Mouse (Mus musculus): ENCODE data around the gene Celsr2.
A peak's percentile ranks its signal among the peaks of the same experiment; 100 is the strongest.

The Celsr2 gene

DNA sequence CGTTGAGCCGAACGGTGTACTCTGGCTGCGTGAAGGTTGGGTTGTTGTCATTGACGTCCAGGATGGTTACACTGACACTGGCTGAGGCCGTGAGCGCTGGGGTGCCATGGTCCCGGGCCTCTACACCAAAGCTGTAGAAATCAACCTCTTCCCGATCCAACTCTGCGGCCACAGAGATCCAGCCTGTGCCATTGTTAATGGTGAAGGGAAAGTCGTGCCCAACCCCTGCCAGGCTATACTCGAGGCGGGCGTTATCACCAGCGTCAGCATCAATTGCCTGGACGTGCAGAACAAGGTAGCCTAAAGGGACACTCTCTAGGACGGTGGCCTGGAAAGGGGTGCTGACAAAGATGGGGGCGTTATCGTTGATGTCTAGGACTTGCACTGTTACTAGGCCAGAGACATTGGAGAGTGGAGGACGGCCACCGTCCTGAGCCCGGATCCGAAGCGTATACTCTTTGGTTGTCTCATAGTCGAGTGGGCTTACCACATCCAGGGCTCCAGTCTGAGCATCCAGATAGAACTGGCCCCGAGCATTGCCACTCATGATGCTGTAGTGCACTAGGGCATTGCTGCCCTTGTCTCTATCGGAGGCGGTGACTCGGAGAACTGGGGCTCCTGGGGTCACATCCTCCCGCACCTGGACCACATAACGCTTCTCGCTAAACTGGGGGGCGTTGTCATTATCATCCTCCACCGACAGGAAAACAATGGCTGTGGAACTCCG, 1.6 kb downstream of the Celsr2 start:
- DNase-seq (ENCODE audit: low read depth, low spot score), result no peak

DNA sequence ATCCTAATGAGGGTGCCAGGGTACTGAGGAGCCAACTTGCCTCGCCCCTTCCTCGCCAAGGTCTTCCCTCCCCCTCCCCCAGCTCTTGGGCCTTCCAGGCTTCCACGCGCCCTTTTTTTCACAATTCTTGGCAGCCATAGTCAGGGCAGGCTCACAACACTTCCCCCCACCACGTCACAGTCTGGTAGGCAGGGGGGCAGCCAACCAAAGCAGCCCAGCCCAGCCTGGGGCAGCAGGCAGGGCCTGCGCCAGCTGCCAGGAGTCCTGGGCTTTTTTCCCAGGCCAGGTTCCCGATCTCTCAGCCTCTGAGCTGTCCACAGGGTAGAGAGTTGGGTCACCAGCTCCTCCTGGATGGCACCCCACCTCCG, 3.6 kb downstream of the Celsr2 start:
- DNase-seq (ENCODE audit: low read depth, low spot score), result no peak

DNA sequence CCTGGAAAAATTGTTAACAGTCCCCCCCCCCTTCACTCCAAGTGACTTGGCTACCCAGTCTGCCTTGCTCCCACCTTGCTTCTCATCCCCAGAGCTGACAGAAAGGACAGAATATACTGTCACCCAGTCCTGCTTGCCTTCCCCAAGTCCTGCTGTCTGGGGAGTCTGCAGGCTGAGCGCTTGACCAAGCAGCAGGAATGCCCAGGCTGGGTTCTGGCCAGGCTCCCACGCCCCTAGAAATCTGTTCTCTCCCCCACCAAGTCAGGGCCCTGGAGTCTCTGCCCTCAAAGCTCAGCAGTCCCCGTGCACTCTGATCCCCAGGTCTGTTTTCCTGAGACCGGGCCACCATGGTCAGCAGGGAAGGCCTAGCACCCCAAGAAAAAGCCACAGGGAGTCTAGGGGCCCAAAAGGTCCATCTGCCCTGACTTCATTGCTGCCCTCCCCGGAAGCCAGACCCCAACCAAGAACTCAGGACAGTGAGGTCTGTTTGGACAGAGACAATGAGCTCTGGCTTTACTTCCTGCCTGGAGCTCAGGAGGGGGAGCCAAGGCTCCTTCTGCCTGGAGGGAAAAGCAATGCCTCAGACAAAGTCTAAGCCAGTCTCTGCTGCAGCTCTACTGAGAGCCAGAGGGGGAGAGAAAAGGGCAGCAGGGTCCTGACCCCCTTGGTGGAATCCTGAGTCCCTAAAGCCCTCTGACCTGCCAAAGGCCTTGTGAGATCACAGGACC, 4.2 kb downstream of the Celsr2 start:
- DNase-seq (ENCODE audit: low read depth, low spot score), result no peak

DNA sequence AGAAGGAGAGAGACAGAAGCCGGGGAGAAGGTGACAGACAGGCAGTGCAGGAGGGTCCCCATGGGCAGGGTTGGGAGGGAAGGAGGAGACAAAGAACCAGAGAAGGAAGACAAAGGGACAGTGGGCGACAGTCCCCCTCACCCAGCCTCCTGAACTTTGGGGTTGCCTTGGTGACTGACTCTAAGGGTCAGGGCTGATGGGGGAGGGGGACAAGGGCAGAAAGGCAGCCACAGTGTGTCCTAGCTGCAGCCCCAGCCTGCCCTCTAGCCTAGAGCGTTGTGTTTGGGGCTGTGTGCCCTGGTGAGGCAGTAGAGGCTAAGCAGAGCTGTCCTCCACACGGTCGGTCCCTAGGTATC, 5.0 kb downstream of the Celsr2 start:
- peak; percentile 71 for DNase-seq (ENCODE audit: low read depth, low spot score)

DNA sequence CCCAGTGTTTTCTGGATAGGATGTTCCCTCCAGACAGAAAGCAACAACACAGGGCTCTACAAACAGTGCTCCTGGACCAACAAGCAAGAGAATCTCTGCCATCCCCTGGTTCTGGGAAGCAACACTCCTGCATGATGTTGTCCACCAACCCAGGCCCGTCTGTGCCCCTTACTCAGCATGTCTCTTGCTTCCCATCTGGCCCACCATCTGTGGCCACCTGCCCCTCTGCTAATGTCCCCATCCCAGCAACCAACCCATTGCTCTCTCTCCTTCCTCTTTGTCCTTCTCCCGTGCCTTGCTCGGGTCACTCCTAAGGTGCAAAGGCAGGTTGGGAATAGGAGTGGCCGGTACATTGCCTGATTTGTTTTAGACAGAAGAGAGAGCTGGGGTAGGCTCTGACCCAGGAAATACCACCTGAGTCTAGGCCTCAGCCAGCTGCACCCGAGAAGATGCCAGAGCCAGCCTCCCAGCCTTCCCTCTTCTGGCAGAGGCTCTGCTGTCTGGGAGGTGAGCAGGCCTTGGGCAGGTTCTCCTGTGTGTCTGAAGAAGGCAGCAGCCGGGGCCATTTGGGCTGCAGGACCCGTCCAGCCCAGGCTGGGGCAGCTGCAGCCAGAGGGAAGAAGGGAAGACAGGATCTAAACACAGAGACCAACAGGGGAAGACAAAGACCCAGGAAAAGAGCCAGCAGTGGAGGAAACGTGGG, 5.5 kb downstream of the Celsr2 start:
- no peak for DNase-seq (ENCODE audit: low read depth, low spot score)

DNA sequence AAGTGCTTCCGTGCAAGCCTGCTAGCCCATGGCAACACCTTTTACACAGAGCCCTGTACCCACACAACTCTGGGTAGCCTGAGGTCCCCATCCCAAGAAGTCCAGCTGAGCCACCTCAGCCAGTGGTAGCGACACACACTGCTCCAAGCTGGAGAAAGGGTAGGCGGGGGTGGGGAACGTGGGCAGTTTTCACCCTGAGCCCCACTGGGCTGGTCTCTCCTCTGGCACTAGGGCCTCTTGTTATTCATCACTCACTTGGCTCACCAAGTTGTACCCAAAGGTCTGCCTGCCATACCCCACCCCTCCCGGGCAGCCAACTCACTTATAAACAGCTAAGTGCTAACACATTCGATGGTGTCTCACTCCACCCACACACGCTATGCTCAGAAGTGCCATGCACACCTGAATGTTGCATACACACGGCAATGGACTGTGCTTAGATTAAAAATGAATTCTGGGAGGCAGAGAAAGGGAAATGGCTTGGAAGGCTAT, 6.8 kb downstream of the Celsr2 start:
- no peak for DNase-seq (ENCODE audit: low read depth, low spot score)

DNA sequence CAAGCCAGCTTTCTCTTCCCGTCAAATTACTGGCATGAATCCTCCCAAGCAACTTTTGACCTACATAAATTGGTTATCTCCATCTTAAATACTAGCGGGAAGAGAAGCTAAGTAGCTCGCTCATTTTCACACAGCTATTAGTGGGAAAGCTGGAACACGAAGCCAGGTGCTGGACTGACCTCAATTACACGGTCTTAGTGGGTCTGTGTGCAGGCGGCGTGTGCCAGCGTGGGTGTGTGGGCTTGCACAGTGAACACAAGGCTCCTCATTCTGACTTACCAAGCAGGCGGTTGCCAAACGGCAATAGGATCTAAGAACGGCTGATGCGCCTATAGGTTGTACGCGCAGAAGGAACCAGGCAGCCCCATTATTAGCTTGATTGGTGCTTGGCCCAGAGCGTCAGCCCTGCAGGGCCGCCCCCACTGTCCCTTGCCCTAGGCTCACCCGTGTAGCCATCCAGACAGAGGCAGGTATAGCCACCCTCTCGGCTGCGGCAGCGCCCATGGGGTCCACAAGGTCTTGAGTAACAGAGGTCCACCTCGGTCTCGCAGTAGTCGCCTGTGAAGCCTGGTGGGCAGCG, 9.0 kb downstream of the Celsr2 start:
- no peak for DNase-seq (ENCODE audit: low read depth, low spot score)

DNA sequence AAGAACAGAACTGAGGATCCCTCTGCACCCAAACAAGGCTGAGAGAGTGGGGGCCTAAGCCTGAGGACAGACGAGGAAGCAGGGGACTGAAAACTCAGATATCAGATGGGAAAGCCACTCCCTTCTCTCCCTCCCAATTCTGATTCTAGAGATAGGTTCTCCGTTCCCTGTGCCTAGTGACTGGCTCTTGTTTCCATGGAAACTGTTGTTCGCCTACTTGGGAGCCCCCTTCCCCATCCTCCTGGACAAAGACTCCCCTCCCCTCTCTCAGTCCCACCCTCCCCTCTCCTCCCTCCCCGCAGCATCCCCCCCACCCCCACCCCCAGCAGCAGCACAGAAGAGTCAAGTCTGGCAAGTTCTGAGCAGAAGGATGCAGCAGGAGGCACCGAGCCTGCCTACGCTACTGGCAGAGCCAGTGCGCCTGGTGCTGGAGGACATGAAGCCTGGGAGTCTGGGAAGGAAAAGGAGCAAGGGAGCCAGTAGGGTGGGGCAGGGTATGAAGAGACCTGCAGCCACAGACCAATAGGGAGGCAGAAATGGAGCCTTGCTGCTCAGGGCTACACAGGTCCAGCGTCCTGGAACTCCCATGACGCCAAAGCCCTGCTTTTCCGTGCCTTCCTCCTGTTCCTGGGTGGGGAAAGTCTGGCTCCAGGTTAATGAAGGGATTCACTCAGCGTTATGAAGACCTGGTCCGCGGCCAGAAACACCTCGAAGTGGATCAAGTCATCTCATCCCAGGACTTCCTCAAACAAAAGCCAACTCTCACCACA, 9.6 kb downstream of the Celsr2 start:
- no peak for DNase-seq (ENCODE audit: low read depth, low spot score)

DNA sequence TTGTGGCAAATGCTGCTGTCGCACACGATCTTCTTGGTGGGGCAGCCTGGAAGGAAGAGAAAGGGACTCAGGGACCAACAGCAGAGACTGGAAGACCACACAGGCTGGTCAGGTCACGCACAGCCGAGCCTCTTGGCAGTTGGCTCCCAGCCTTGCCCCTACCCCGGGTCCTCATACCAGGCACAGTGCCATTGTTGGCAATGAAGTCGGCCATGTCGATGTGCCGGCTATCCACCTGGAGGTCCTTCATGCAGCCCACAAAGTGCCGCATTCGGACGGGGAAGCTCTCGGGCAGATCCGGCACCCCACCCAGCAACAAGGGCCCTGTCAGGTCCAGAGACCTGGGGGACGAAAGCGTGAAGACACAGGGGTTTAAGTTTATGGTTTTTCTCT, 12.8 kb downstream of the Celsr2 start:
- DNase-seq (ENCODE audit: low read depth, low spot score), result no peak

DNA sequence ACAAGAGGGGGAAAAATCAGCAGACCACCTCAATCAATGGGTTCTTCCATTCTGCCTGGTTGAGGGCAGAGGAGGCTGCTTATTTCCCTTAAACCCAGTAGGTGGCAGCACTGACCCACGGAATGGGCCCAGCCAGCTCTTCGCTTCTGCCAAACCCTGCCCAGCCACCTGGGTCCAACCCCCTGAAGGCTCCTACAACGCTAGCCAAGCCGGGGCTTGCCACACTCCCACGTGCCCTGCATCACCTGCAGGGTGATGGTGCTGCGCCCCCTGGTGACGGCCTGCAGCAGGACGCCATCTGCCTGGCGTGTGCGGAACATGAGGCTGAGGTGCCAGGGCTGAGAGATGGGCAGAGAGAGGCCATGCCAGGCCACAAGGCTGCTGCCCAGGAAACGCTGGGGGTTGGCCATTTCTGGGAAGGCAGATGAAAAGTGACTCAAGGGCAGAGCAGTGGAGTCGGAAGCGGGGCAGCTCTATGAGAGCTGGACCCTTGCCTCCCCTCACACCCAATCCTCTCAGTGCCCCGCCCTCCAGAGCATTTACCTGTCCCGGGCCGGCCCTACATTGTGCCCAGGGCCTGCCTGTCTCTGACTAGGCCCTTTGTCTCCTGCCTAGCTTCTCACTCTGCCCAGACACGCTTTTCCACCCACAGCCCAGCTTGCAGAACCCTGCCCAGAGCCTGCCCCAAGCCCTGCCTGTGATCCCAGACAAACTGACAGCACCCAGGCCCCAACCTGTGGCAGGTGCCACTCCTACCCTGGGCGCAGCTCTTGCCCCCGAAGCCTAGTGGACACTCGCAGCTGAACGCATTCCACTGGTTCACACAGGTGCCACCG, 13.4 kb downstream of the Celsr2 start:
- peak; percentile 94 for DNase-seq (ENCODE audit: low read depth, low spot score)

DNA sequence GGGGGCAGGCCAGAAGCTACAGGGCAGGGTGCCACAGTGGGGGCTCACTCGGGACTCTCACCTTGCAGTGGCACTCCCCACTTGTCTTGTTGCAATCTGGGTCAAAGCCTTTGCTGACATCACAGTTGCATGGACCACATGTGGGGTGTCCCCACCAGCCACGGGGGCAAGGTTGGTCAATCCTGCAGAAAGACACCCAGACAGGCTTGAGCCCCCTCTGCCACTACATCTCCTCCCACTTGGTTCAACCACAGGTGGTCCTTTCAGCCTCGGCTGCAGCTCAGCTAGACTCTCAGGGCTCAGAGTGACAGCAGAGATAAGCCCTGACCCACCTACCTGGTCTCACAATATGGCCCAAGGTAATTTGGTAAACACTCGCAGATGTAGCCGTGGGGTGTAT, 14.9 kb downstream of the Celsr2 start:
- no peak for DNase-seq (ENCODE audit: low read depth, low spot score)

DNA sequence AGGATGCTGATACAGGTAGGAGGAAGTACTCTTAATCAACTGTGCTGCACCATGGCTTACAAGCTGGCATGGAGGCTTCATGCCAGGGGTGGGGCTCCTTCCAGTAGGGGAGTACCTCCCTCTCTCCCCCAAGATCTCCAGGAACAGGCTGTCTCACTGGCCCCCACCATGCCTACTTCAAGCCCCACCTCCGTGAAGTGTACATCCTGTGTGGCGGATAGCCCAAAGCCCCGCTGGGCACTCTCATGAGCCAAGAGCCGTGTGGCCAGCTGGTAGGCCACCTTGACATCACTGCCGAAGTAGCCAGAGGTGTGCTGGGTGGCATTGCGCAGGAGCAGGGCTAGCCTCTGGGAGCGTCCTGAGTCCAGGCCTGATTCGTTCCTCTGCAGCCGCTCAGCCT, 17.1 kb downstream of the Celsr2 start:
- no peak for DNase-seq (ENCODE audit: low read depth, low spot score)

DNA sequence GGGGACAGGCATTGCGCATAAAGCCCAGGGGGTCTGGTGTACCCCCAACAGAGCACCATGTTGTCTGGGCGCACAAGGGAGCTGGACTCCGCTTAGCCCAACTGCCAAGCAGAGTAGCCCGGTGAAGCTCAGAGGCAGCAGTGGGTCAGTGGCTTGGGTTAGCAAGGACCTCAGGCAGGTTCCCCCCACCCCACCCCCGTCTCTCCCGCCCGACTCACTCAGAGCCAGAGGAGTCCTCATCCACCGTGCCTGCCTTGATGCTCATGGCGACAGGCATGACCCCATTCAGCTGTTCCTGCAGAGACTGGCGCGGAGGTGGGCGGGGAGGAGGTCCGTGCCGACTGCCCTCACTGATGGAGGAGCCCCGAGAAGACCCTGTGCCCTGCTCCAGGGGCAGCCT, 22.6 kb downstream of the Celsr2 start:
- no peak for DNase-seq (ENCODE audit: low read depth, low spot score)

DNA sequence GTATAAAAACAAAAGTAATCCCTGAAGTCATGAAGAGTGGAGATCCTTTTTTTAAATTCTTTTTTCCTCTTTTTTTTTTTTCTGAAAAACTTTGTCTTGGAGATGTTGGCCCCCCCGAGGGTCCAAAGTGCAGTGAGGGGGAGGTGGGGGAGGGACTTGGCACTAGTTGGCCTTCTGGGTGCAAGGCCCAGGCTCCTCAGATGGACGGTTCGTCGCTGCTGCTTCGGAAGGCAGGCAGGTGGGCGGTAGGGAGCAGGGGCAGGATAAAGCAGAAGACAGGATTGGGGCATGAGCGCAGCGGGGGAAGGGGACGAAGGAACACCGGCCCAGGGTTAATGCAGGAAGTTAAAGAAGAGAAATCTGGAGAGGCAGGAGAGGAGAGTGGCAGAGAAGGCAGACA, 23.1 kb downstream of the Celsr2 start:
- DNase-seq (ENCODE audit: low read depth, low spot score), result no peak

DNA sequence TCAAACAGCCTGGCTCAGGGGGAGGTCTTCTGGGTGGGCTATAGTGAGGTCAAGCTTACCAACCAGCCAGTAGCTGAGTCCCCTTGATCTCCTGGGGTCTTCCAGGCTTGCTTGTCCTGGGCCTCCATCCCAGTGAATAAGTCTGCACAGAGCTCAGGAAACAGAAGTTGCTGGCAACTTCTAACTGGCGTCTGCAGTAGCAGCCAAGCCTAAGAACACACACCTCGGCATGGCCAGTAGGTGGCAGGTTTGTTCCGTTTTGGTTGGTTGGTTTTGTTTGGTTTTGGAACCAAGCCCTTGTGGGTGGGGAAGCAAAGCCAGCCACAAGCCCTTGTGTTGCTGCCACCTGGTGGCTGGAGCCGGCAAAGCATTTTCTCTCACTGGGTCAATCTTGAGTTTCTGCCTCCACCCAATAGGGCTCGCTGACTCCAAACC, 26.2 kb downstream of the Celsr2 start:
- DNase-seq (ENCODE audit: low read depth, low spot score), result peak; percentile 97

DNA sequence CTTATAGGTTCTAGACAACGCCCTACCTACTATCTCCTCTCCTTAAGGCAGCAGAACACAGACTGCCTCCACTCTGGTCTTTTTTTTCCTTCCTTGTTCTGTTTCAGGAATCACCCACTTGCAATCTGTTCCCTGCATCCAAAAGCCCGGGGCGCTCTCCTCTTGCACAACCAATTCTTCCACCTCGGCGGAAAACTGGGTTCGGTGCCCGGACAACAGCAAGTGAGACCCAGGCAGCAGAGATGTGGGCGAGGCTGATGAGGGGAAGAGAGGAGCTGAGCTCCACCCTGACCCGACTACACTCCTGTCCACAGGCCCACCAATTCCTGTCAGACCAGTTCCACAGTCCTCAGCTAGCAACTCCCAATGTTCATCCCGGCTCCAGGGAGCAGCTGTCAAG, 29.2 kb downstream of the Celsr2 start:
- DNase-seq (ENCODE audit: low read depth, low spot score), result no peak

DNA sequence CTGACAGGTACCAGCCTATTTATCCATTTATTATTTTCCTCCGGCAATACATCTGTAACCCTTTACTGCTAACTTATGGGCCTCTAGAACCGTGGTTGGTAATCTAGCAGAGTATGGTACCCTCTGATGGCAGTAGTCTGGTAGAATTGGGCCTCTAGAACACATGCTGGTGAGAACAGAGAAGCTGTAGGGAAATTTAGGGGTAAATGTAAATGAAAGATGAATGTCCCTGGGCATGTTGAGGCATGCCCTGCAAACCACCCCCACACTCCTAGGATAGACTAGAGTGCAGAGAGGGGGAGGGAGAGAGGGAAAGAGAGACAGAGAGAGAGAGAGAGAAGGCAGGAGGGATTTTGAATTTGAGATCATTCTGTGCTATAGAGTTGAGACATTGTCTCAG, 30.9 kb downstream of the Celsr2 start:
- no peak for DNase-seq (ENCODE audit: low read depth, low spot score)

DNA sequence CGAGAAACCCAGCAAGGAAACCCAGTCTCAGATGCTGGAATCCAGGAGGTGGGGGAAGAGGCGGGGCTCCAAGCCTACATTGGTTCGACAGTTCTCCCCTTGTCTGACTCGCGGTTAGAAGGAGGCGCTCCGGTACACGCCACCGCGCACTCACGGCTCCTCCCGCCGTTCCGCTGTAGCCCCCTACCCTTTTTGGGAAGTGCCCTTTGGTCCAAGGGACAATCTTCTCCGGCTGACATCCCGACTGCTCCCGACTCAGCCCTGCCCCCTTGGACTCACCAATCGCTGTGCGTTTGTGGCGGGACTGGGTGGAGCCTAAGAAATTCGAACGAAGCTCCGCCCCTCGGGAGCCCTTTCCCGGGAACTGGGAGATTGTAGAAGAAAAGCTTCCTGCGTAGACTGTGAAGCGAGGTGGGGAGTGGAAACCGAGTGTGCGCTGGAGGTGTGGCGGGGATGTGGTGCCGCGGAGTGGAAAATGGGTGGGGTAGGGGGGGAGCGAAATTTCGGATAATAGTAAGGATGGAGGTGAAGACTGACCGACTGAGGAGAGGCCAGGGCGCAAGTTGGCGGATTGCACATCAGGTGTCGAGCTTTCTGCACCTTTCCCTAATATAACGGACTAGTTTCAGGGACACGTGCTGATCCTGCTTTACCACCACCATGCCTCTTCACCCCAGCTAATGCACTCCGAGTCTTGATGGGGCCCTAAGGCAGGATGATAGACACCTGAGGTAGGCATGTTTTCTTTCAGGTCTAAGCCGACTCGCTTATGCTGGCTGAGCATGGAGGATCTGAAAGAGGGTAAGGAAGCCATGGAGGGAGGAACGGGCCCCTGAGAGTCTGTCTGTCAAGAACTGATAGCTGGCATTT, 31.6 kb downstream of the Celsr2 start, which contains the start of gene Psrc1:
Gene Psrc1, plus strand, starts transcription at position 355 of the 870 bp plus-strand sequence.
- peak; percentile 90 for DNase-seq (ENCODE audit: low read depth, low spot score)

All from mesoderm, embryonic 11.5 days (tissue).